Mouse (Mus musculus): ENCODE measurements around the gene Sdccag8. TPM values are rescaled to one million over a fixed set of nuclear protein-coding genes. Genes with fewer than 3 reads are reported as not detected.

Sdccag8 gene
- total RNA-seq, 2 experiments from 2014 or later: 4.2 to 5.3 TPM

DNA sequence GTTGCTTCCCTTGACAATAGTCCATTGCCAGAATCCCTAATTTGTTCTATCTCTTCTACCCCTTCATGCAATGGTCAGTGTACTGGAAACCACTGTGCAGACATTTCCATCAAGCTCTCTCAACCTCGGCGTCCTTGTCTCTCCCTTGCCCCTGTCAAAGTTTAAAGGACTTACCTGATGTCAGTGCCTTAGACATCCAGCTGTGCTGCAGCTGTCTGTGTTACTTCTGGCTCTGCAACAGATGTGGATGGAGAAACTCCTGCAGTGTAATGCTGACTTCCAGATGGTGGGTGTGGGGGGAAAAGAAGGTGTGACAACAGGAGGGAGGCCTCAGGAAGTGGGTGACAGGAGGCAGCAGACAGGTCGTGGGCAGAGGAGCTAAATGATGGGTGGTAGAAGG lies 57.5 kb downstream of the Sdccag8 start:
- intact Hi-C loops (cut with DNase I): no loop called here
- no peak for DNase-seq

DNA sequence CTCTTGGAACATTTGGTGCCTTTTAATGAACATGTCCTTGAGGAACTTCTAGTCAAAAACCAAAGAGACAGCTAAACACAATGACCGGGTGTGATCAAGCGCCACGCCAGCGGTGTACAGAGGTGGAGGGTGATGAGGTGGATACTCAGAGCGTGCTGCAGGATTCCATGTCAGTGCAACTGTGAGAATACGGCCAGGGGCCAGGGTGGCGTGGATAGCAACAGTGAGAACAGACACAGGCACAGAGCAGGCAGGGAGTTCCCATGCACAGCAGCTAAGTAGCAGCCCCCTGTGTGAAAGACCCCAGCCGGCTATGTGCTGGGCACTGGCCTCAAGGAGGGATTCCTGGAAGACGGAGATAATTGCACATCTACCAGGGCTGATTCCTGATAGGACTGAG lies 59.0 kb downstream of the Sdccag8 start:
- no peak for DNase-seq
- intact Hi-C loops (cut with DNase I): no loop called here

DNA sequence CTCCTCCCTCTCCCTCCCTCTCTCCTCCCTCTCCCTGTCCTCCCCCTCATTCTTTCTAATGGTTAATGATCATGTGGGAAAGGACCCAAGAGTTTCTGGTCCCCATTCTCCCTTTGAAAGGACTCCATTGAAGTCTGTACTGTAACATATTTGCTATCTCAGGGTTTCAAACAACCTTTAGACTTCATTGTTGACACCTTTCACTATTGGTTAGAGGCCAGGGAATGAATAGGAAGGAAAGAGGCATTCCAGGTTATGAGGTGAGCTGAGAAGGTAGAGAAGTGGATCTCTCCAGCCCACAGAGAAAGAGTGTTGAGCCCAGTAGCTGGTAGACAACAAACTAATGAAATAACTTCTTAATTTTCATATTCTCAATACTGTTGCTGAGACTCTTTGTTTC lies 59.7 kb downstream of the Sdccag8 start:
- intact Hi-C loops (cut with DNase I): no loop called here
- DNase-seq: no peak

DNA sequence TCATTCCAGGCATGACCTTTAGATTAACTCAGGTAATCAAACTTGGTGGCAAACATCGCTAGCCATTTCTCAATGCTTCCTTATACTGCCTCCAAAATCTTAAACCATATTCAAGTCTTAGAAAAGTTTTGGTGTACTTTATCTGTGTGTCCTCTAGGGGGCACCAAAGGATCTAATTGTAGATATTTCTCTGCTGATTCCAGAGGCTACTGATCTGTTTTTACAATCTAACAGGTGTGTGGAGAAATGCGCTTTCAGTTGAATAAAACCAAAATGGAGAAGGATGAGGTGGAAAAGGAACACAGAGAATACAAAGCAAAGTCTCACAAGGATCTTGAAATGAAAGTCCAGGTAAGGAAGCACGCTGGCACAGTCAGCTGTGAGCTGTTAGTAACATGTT lies 63.3 kb downstream of the Sdccag8 start:
- intact Hi-C loops (cut with DNase I): loop anchor here (1.0 to 5.0 kb wide), 3 partner anchors 311 to 825 kb away; no protein-coding TSS in a partner anchor
- DNase-seq: peak; percentile 49 to 70

DNA sequence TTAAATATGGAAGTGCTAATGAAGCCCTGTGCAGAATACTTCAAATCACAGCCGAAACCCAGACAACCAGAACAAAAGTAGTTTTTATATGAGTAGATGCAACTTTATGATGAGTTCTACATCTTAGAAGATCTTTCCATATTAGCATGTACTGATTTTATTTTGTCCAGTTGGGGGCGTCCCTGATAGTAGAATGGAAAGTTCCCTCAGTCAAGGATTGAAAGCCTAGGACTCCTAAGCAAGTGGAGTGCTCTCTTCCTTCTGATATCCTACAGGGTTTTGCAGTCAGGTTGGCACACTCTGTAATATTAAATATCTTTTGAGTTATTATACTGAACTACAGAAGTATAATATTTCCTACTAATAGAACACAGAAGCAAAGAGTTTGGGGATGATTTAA lies 64.5 kb downstream of the Sdccag8 start:
- intact Hi-C loops (cut with DNase I): loop anchor here (5.0 kb wide), 1 partner anchor 823 kb away; no protein-coding TSS in a partner anchor
- peak in 1 of 2 experiments; percentile 23 for DNase-seq

DNA sequence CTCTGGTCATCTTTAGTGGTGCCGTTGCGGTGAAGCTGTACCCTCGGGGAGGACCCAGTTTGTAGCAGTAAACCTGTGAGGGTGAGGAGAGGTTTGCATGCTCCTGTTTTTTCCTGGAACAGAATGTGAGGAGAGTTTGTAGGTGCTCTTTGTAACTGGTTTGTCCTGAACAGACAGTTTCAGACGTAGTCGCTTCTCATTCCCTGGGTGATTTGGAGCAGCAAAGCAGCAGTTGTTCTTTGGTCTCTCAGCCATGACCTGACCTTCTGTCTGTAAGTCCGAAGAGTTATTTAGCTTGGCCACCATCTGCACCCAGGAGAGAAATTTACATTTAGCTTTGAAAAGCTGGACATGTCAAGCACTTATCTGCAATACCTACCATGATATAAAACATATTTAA lies 65.2 kb downstream of the Sdccag8 start:
- no peak for DNase-seq
- intact Hi-C loops (cut with DNase I): loop anchor here (5.0 to 10.0 kb wide), 2 partner anchors 525 to 823 kb away; no protein-coding TSS in a partner anchor

DNA sequence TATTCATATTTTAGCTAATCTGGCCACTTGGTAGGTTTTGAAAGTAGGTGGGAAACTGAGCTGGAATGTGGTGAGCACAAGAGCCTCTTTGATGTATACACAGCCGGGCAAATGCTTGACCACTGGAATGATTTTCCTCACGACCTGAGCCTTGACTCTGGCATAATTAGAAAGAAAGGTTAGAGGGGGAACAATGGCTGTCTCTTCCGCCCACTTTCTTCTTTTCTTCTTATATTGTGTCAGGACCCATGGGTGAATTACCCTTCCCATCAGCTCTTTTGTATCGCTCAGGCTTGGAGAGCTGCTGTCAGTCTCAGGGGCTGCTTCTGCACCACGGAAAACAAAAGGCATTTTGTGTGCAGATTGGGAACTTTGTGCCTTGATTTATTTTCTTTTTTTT lies 65.6 kb downstream of the Sdccag8 start:
- intact Hi-C loops (cut with DNase I): loop anchor here (10.0 kb wide), 1 partner anchor 525 kb away; no protein-coding TSS in a partner anchor

DNA sequence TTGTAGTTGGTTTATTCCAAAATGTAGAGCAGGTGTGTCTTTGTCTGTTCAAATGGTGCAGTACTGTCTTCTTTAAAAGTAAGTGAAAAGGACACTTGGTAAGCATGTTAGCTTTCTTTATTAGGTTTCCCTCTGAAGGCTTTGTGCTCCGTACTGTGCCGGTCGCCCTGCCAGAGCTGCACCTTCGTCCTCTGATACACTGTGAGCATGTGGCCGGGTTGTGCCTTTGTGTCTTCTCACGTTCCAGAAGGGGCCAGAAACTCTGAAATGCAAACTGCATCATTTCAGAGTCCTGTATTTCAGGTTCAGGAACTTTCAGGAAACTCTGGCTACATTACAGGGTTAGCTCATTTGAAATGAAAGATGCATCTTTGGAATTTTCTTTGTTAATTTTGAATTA lies 66.5 kb downstream of the Sdccag8 start:
- intact Hi-C loops (cut with DNase I): loop anchor here (10.0 kb wide), 1 partner anchor 524 kb away; no protein-coding TSS in a partner anchor
- DNase-seq: no peak

More for the DNA sequence above, 65.6 kb downstream of the Sdccag8 start:
- DNase-seq: no peak

DNA sequence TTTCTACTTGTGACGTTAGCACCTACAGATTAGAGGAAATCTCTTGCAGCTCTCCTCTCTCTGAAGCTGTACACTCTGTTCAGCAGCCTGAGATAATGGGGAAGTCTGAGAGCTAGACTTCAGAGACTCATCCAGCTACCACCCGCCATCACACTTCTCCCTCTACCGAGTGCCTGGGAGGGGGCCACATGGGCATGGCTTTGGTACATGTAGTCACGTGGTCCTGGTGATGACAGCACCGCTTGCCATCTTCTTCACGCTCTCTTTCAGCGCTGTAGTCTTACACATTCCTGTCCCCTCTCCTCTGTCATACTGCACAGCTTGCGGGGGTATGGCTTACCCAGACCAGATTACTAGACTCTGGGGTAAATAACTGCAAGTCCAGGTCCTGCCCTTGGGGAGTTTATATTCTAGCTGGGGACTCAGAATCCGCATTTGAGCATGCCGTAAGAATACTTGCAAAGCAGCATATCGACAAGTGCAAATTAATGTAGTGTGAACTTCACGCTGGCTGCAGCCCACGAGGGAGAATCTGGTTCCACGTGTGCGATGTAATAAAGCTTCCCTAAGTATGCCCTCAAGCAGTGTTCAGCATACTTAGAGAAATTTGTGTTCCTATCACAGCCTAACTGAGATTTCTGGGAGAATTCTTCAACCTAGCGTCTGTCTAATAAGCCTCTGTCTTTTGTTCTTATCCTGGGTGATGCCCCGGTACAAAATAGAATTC lies 70.9 kb downstream of the Sdccag8 start:
- intact Hi-C loops (cut with DNase I): loop anchor here (10.0 kb wide), 1 partner anchor 519 kb away; no protein-coding TSS in a partner anchor
- DNase-seq: no peak

DNA sequence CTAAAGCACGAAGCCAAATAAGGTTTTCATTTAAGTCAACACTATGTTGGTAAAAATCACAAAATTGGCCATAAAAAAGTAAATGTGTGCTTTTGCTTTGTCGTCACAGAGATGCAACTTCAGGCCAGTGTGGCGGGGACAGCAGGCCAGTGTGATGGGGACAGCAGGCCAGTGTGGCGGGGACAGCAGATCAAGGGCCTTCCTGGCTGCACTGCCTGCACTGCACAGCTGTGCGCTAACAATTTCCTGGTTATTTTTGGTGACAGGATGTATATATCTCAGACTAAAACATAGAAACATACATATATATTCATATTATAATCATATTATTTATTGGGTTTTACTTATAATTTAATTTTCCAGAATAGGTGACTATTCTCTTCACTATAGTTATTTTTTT lies 71.5 kb downstream of the Sdccag8 start:
- DNase-seq: no peak
- intact Hi-C loops (cut with DNase I): loop anchor here (10.0 kb wide), 1 partner anchor 519 kb away; no protein-coding TSS in a partner anchor

DNA sequence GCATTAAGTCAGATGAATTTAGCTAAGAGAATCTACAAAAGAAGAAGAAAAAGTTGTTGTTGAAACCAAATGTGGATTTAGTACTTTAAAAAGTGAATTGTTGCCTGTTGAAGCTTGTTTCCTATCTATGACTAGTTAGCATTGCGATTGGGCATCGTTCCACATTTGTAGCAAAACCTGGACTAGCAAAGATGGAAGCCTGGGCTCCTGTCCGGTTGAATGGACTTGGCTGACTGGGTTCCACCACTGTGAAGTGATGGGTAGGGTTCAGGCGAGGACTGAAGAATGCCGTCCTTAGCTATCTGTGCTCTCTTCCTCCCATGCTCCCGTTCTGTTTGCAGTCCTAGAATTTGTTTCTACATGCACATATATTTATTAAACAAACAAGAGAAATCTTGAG lies 89.3 kb downstream of the Sdccag8 start:
- intact Hi-C loops (cut with DNase I): no loop called here
- DNase-seq: no peak

DNA sequence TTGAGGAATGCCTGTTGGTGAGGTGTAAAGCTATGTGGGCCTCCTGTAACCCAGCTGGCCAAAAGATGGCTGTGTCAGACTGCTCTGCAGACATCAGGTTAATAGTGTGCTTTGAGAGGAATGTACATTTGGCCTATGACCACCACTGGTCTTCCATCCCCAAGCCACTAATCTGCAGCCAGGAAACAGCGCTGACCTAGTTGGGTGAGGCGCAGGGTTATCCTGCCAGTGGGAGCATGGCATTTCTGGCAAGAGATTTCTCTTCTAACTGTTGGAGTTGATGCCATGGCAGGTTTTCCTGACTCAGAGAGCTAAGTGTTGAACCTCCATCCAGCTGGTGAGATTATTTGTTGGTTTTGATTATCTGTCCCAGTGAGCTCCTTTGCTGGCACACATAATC lies 101.5 kb downstream of the Sdccag8 start:
- peak; percentile 9 to 13 for DNase-seq
- intact Hi-C loops (cut with DNase I): no loop called here

DNA sequence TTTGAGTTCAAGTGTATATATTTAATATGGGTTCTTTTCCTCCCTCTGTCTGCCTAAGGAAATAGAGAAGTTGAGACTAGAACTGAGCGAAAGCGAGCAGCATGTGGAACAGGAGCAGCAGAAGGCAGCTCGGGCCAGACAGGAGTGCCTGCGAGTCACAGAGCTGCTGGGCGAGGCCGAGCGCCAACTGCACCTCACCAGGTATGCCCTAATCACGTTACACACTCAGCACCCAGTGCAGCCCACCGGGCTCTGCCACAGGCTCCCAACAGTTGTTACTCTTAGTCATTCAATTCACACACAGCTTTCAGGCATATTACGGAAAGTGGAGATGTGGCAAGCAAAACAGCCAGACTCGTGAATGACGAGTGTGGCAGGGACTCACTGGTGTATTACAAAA lies 105.0 kb downstream of the Sdccag8 start:
- no peak for DNase-seq
- intact Hi-C loops (cut with DNase I): no loop called here

DNA sequence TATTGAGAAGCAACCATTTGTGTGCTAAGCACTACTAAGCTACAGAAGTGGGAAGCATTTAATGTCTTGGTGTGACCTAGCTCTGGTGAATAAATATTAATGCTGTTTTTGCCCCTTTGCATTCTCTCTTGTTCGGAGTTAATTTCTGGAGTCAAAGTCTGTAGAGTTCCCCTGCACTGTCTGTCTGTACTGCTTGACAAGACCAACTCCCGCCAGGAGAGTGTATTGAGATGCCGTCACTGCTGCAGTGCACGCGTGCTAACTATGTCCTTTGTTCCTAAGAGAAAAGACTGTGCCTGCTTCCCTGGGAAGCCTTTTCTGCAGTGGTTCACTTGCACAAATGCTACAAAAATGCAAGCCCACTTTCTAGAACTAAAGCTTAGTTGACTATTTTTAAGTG lies 108.4 kb downstream of the Sdccag8 start:
- no peak for DNase-seq
- intact Hi-C loops (cut with DNase I): no loop called here

DNA sequence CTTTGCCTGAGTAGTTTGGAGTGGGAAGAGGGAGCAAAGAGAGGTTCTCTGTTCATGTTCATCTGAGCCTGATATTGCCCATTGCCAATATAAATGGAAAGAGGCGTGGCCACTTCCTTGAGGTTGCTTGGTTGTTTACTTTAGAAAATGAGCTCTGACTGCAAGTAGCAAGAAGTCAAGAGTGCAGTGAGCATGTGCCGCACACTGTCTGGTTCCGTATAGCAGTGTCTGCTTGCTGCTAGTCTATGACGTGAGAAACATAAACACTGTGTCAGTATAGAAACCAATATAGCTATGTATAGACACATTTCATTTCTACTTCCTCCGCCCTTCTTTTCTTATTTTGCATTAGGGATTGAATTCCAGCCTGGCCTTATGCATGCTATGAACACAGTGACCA lies 111.5 kb downstream of the Sdccag8 start:
- intact Hi-C loops (cut with DNase I): no loop called here
- no peak for DNase-seq

DNA sequence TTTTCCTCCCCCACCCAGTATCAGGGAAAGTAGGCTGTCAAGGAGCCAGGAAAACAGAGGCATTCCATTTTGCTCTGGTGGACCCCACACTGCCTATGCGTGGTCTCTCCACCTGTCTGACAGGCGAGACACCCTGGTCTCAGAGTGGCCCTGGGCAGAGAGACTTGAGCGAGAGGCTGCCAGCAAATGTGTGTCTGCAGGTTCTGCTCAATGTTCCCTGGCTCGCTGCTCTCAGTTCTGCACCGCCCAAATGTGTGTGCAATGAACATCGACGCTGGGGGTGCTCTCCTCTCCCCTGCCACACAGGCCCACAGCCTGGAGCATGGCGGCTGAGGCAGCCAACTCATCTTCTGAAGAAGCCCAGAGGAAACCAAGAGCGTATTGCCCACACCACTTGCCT lies 112.9 kb downstream of the Sdccag8 start:
- no peak for DNase-seq
- intact Hi-C loops (cut with DNase I): no loop called here

DNA sequence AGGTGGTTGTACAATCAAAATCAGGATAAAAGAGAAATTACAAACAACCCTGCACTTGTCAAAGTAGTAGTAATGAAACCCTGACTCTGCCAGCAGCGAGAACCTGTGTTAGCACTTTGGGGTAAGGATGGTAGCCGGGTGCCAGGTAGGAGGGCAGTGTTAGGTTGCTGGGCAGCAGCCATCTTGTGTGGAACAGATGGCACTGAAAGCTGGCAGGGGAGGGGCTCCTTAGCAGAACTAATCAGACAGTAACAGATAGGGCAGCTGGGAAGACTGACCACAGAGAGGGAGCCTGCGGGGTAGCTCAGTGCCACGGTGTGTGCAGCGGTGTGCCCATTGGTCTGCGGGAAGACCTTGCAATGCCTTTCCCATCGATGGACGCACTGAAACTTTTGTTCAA lies 115.2 kb downstream of the Sdccag8 start:
- DNase-seq: no peak
- intact Hi-C loops (cut with DNase I): no loop called here

DNA sequence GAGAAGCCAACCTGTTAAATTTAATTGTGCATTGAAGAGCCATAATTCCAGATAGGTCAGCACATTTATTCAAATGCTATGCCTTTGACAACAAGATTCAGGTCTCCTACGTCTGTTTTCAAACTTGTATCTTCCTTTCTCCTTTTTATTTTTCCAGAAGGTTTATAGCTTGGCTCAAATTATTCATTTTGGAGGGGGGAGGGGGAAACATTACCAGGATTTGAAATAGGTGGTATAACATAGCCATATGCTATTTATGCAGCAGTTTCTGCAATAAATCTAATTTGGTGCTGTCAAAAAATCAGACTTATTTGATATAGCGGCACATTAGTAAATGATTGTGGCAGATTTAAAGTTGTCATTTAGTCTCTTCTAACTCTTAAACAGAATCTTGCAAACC lies 116.1 kb downstream of the Sdccag8 start:
- intact Hi-C loops (cut with DNase I): no loop called here
- DNase-seq: no peak

DNA sequence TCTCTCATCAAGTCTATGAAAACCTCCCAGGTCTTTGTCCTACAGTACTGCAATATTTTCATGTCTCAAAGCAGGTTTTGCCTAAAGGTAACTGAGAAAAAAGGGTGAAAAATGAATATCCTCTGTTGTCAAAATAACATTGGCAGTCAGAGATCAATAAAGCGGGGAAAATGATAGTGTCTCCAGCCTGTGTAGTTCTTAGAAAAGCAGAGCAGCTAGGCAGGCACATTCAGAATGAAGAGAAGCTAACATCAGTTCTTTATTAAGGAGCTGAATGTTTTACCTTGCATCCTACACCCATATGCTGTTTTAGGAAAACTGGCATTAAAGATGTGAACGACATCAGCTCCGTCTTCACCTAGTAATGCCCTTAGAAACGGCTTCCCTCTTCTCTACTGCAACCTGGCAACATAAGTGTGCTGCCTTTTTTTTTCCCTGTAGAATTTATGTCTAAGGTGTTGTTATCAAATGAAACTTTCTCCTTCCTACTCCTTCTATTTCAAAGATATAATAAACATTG lies 116.6 kb downstream of the Sdccag8 start:
- DNase-seq: no peak

DNA sequence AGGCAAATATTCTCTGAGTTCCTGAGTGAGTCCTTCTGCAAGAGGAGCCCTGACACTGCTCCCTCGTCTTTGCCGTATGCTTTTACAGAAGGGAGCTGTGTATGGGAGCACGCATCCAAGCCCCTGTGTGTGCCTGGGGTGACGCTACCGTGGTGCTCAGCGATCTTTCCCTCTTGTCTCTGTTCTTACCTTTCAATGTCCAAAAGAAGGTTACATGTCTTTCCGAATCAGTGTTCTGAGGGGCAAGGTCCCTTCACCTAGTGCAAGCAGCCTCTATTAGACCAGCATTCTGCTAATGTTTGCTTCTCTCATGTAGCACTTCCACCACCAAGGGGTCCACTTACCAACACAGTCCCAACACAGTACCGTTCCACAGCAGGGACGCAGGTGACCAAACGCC lies 117.1 kb downstream of the Sdccag8 start:
- DNase-seq: no peak
- intact Hi-C loops (cut with DNase I): no loop called here

More for the DNA sequence above, 116.6 kb downstream of the Sdccag8 start:
- intact Hi-C loops (cut with DNase I): no loop called here

DNA sequence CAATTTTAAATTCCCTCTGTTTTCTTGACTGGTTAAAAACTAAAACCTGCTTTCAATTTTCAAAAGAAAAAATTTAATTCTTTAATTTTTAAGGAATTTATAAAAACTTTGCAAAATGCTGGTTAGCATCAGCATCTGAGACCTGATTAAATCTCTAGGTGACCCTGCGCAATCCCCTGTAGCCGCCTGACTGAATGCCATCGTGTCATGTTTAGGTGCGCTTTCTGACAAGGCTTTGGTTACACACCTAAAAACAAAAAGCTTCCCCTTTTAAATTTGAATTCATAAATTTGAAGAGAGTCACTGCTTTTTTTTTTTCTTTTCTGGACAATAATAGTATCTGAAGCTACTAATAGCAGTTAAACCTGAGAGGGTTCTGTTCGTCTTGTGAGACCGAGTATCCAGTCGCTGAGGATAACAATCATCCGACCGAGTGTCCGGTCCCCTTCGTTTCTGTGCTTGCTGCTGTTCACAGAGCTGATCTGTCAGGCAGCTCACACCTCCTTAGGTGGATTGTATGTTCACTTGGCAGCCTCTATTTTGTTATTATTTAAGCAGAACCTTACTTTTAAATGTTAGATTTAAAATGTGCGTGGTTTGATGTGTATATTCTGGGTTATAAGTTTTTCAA lies 118.0 kb downstream of the Sdccag8 start:
- DNase-seq: no peak
- intact Hi-C loops (cut with DNase I): no loop called here

DNA sequence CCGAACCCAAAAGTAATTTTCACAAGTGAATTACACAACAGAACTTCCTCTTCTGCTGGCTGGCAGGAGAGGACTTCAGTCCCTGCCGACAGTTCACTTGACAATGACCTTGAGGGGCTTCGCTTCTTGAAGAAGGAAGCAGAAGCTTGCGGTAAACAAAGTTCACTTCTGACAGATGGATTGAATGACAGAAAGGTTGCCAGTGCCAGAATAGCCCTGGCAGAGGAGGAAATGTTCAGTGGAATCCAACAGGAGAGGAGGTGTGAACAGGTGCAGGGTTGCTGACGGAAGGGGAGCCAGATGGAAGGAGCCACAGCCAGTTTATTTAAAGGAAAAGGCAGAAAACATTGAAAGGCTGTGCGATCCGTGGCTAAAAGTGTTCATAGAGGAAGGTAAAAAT lies 118.9 kb downstream of the Sdccag8 start:
- intact Hi-C loops (cut with DNase I): no loop called here
- DNase-seq: no peak

All from heart, postnatal 10 days (tissue).